8 mouse cellular contexts compared by ENCODE assay signal in the genomic region with DNA sequence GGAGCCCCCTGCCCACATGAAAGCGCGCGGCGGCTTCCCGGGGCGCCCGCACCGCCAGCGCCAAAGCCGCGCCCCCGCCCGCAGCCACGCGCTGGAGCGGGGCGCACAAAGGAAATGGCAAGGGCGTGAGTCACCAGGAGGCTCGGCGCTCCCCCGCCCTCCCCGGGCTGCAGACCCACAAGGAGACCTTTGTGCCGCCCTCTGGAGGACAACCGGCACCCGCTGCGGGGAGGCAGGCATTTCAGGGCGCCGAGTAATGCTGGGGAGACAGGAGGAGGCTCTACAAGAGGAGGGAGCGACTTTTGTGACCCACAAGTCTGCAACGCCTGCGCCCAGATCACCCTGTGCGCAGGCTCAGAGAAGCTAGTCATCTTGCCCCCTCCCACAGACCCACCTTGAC.
DNase-seq lines count a peak whose midpoint lies in the region; ATAC-seq and TF ChIP-seq lines count a peak whose summit lies in the region.

No protein-coding gene starts in this region.

- H3K4me3 ChIP-seq in ES-E14 (ENCODE audit: insufficient read depth in 1 of 2, low read depth in 1 of 2, low read length in 2 of 2, poor library complexity in 1 of 2, severe bottlenecking in 1 of 2): peak overlapping the region; percentile 68 to 69
- H3K4me3 ChIP-seq in forebrain, embryonic 16.5 days (replicated peaks; ENCODE audit: low read length): peak overlapping the region; percentile 68

- WGBS in forebrain, embryonic 16.5 days: 1% methylated on average over 32 of the region's 32 CpGs

- peak overlapping the region; percentile 78 for H3K9ac ChIP-seq in ES-E14 (ENCODE audit: insufficient read depth, low read depth, low read length, poor library complexity, severe bottlenecking)
- H3K9ac ChIP-seq in forebrain, embryonic 16.5 days (replicated peaks; ENCODE audit: low read depth, low read length): peak overlapping the region; percentile 96

- peak; percentile 63 for DNase-seq in ES-E14 (ENCODE audit: low read depth, low spot score)
- DNase-seq in layer of hippocampus, adult 9-11 months: peak; percentile 79
- peak; percentile 96 for DNase-seq in lung, postnatal 10 days
- peak; percentile 71 for DNase-seq in ovary, postnatal 14 days (ENCODE audit: low spot score)
- DNase-seq in thymus, postnatal 10 days (ENCODE audit: low spot score in 2 of 2): peak; percentile 88 to 90

- in situ Hi-C loops in ES-E14 (cut with MboI; ENCODE audit: low sequenced_read_pairs in 2 of 2, unreplicated experiment in 2 of 2): no loop called here

- no peaks in the 10 kb centered on the region for H3K9me3 ChIP-seq in ES-E14 (ENCODE audit: control insufficient read depth, insufficient read depth, low read depth, low read length)
- no peaks in the 10 kb centered on the region for H3K9me3 ChIP-seq in forebrain, embryonic 16.5 days (ENCODE audit: control insufficient read depth, low read length)

- peak; percentile 14; the same call in 1 of the 2 replicates for ATAC-seq in cerebellum, adult (ENCODE audit: insufficient number of reproducible peaks, low FRiP score, low TSS enrichment)
- ATAC-seq in forebrain, embryonic 16.5 days: peak; percentile 84
- peak; percentile 89 to 97 for ATAC-seq in hematopoietic stem cell, adult 5-6 weeks (replicated peaks in 1 of 2; ENCODE audit: insufficient read depth in 1 of 2, low FRiP score in 2 of 2, low TSS enrichment in 1 of 2, low read depth in 1 of 2, poor library complexity in 2 of 2, severe bottlenecking in 2 of 2)

- H3K4me2 ChIP-seq in forebrain, embryonic 16.5 days (ENCODE audit: low read length): peak overlapping the region; percentile 99

- H3K4me1 ChIP-seq in ES-E14 (ENCODE audit: control insufficient read depth in 2 of 2, insufficient read depth in 2 of 2, low read length in 2 of 2, poor library complexity in 1 of 2): peaks cover 3 to 19% of the 10 kb centered on the region in 2 experiments; a peak in 3 of 4 replicates
- H3K4me1 ChIP-seq in forebrain, embryonic 16.5 days (replicated peaks; ENCODE audit: control insufficient read depth, insufficient read depth, low read length): peaks cover 21% of the 10 kb centered on the region

- no peak overlapping the region for H3K27ac ChIP-seq in ES-E14 (ENCODE audit: insufficient read depth, low read depth, low read length, poor library complexity, severe bottlenecking)
- H3K27ac ChIP-seq in forebrain, embryonic 16.5 days (ENCODE audit: low read length): peak overlapping the region; percentile 88

- no peaks in the 10 kb centered on the region for H3K27me3 ChIP-seq in forebrain, embryonic 16.5 days (replicated peaks; ENCODE audit: control insufficient read depth, insufficient read depth, low read length)

- H3K36me3 ChIP-seq in ES-E14 (ENCODE audit: control insufficient read depth, insufficient read depth, low read length, poor library complexity, severe bottlenecking): no peaks in the 10 kb centered on the region
- H3K36me3 ChIP-seq in forebrain, embryonic 16.5 days (ENCODE audit: control insufficient read depth, insufficient read depth): no peaks in the 10 kb centered on the region

TF ChIP-seq in ES-E14, 5 proteins besides CTCF, POLR2A, EP300 and RAD21:
- TF ChIP-seq CHD2 (IDR thresholded peaks at IDR 0.05; ENCODE audit: low read depth, low read length) (no peak), MAFK (IDR thresholded peaks at IDR 0.05; ENCODE audit: insufficient read depth, low read depth, low read length) (no peak), ZNF384 (IDR thresholded peaks at IDR 0.05; ENCODE audit: low read depth, low read length) (no peak), HCFC1 (IDR thresholded peaks at IDR 0.05; ENCODE audit: borderline replicate concordance, insufficient read depth, low read length) (no peak), ZC3H11A (IDR thresholded peaks at IDR 0.05; ENCODE audit: borderline replicate concordance, low read depth, low read length) (no peak)

Comparison
In these comparisons a context has a peak if more than half of its experiments do, and no peak if none do; other contexts are left out.
1. ATAC-seq: peak in every context shown above with its lines; median percentile 93 in hematopoietic stem cell, adult 5-6 weeks; 84 in forebrain, embryonic 16.5 days; 14 in cerebellum, adult.